Mouse (Mus musculus): ENCODE measurements around the gene Pax2. TPM values are rescaled to one million over a fixed set of nuclear protein-coding genes. Genes with fewer than 3 reads are reported as not detected.
"Not testable (repeated sequence)": the region's sequence is repeated elsewhere in the genome, so short reads cannot be mapped to it uniquely, and the experiment has no call there.

The Pax2 gene
- polyA plus RNA-seq, 1 experiment from 2014 or later = 1.00 TPM

- Histone ChIP-seq H3K9me3 (no peaks in the 10 kb centered on the region), H3K36me3 (replicated peaks) (no peaks in the 10 kb centered on the region), H3K4me3 (0 out of 2 replicates have a peak overlapping the region, but pooled peaks have one; percentile 21), H3K27me3 (replicated peaks; ENCODE audit: low read depth, poor library complexity, severe bottlenecking) (peaks cover 96% of the 10 kb centered on the region), H3K4me1 (peaks cover 48% of the 10 kb centered on the region), H3K27ac (replicated peaks) (no peak overlapping the region; the same call in 1 of the 2 replicates)
- DNase-seq (ENCODE audit: low spot score) = peak; percentile 31
- 11% methylated on average over 11 of the region's 11 CpGs for WGBS
These were observed 78.6 kb downstream of the Pax2 start for GRCm38 (mm10) chr19:44834218-44835041.

DNA sequence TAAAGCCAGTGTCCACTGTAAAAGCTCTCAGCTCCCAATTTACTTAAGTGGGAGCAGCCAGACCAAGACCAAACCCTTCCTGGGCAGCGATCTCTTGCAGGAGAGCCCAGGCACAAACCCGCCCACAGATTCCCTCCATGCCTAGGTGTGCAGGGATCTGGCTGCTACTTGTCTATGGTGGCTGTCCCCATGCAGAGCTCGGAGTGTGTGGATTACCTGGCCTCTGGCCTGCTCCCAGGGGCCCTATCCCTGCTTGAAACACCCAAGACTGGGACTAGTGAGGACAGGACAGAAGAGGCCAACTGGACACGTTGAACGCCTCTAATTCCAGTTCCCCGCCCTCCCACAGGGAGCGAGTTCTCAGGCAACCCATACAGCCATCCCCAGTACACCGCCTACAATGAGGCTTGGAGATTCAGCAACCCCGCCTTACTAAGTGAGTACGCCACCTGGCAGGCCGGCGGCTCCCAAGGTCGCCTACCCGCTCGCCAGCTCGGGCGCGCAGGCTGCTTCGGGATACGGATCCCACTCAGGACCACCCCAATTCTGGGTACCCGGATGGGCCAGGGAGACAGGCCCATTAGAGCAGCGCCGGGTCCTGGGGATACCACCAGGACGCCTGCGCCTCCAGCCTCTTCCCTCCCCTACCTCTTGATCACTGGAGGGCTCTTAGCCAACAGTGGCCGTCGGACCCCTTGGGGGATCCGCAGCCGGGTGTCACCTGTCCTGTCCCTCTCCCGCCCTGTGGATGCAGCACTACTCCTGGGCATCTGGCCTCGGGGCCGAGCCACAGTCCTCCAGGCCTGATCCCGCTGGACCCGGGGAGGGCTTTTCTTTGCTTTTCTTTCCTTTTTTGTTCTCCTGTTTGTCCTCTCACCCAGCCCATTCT is 79.4 kb downstream of the Pax2 start:
- 3% methylated on average over 34 of the region's 34 CpGs for WGBS
- DNase-seq (ENCODE audit: low spot score) = peak; percentile 43

GRCm38 (mm10) chr19:44835931-44836861 is 80.4 kb downstream of the Pax2 start:
- Histone ChIP-seq H3K27me3 (replicated peaks; ENCODE audit: low read depth, poor library complexity, severe bottlenecking) (peaks cover 90% of the 10 kb centered on the region), H3K9me3 (no peaks in the 10 kb centered on the region), H3K36me3 (replicated peaks) (no peaks in the 10 kb centered on the region), H3K27ac (replicated peaks) (peak overlapping the region; percentile 62), H3K4me1 (peaks cover 48% of the 10 kb centered on the region), H3K4me3 (peak overlapping the region; percentile 64)
- DNase-seq (ENCODE audit: low spot score) = peak; percentile 63
- under 1% methylated on average over 71 of the region's 71 CpGs for WGBS

More for the DNA sequence above, 79.4 kb downstream of the Pax2 start:
- Histone ChIP-seq H3K4me3 (peak overlapping the region; percentile 64), H3K9me3 (no peaks in the 10 kb centered on the region), H3K27ac (replicated peaks) (no peak overlapping the region), H3K27me3 (replicated peaks; ENCODE audit: low read depth, poor library complexity, severe bottlenecking) (peaks cover 98% of the 10 kb centered on the region), H3K4me1 (peaks cover 48% of the 10 kb centered on the region), H3K36me3 (replicated peaks) (no peaks in the 10 kb centered on the region)

GRCm38 (mm10) chr19:44837426-44838205 is 81.8 kb downstream of the Pax2 start:
- Histone ChIP-seq H3K27ac (replicated peaks) (no peak overlapping the region), H3K4me3 (peak overlapping the region; percentile 64; the same call in 1 of the 2 replicates), H3K27me3 (replicated peaks; ENCODE audit: low read depth, poor library complexity, severe bottlenecking) (peaks cover 76% of the 10 kb centered on the region), H3K9me3 (no peaks in the 10 kb centered on the region), H3K4me1 (peaks cover 48% of the 10 kb centered on the region), H3K36me3 (replicated peaks) (no peaks in the 10 kb centered on the region)
- DNase-seq (ENCODE audit: low spot score) = peak; percentile 50
- 2% methylated on average over 37 of the region's 37 CpGs for WGBS

- DNase-seq (ENCODE audit: low spot score) = peak; percentile 31
- H3K9me3 ChIP-seq = no peaks in the 10 kb centered on the region
- H3K4me1 ChIP-seq = peaks cover 48% of the 10 kb centered on the region
- 11% methylated on average over 9 of the region's 9 CpGs for WGBS
- no peak overlapping the region for H3K27ac ChIP-seq (replicated peaks)
- peaks cover 76% of the 10 kb centered on the region for H3K27me3 ChIP-seq (replicated peaks; ENCODE audit: low read depth, poor library complexity, severe bottlenecking)
- no peak overlapping the region for H3K4me3 ChIP-seq
- H3K36me3 ChIP-seq (replicated peaks) = no peaks in the 10 kb centered on the region
These were observed 82.5 kb downstream of the Pax2 start for GRCm38 (mm10) chr19:44838321-44838720.

DNA sequence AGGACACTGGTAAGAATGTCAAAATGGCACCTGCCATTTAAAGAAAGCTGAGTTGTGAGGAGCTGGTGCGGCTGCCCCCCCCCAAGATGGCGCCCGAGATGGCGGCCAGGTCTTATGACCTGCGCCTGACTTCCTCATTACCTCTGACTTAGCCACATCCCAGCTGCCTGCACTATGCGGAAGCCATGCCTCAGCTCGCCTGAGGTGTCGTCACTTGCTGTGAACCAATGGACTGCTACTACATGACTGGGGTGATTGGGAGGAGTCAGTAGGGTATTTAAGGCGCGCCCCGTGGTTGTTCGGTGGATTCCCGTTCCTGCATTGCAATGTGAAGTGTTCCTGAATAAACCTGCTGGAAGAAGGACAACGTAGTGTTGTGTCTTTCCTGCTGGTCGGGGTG is 86.8 kb downstream of the Pax2 start:
- 92% methylated on average over 15 of the region's 15 CpGs for WGBS
- H3K4me3 ChIP-seq; H3K4me1 ChIP-seq; H3K27ac ChIP-seq (replicated peaks); H3K9me3 ChIP-seq; H3K36me3 ChIP-seq (replicated peaks): not testable (repeated sequence)
- peaks cover 45% of the 10 kb centered on the region for H3K27me3 ChIP-seq (replicated peaks; ENCODE audit: low read depth, poor library complexity, severe bottlenecking)
- peak; percentile 7 for DNase-seq (ENCODE audit: low spot score)

DNA sequence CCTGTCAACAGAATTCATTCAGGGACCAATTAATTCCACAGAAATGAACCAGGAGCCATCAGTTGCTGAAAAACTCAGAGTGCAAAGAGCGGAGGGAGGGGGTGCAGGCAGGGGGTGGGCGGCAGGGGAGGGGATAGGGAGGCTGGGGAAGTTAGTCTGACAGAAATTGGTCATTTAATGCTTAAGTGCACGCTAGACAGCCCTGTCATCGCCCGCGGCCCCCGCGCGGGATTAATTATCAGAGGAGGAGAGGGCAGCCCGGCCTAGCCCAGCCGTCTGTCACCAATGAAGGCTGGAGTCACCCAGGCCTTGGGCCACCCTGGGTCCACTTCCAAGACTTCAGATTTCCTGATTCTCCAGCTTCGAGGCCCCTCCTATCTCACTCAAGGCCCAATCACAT is 93.6 kb downstream of the Pax2 start:
- Histone ChIP-seq H3K4me1 (peaks cover 4% of the 10 kb centered on the region), H3K27ac (replicated peaks) (no peak overlapping the region), H3K36me3 (replicated peaks) (no peaks in the 10 kb centered on the region), H3K4me3 (no peak overlapping the region), H3K27me3 (replicated peaks; ENCODE audit: low read depth, poor library complexity, severe bottlenecking) (peaks cover 12% of the 10 kb centered on the region), H3K9me3 (no peaks in the 10 kb centered on the region)
- 80% methylated on average over 12 of the region's 12 CpGs for WGBS
- no peak for DNase-seq (ENCODE audit: low spot score)

DNA sequence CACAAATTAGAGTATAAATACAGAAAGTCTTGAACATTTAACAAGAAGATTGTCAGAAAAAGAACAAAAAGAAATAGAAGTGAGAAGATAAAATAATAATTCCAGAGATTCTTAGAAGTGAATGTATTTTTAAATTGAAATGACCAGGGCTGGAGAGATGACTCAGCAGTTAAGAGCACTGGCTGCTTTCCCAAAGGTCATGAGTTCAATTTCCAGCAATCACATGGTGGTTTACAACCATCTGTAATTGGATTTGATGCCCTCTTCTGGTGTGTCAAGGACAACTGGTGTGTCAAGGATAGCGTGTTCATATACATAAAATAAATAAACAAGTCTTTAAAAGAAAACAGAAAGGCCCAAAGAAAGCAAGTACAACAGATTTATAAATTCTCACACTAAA is 102.8 kb downstream of the Pax2 start:
- Histone ChIP-seq H3K27me3 (replicated peaks; ENCODE audit: low read depth, poor library complexity, severe bottlenecking) (no peaks in the 10 kb centered on the region; the same call in 1 of the 2 replicates), H3K4me3 (no peak overlapping the region), H3K27ac (replicated peaks) (no peak overlapping the region), H3K36me3 (replicated peaks) (no peaks in the 10 kb centered on the region), H3K4me1 (no peaks in the 10 kb centered on the region), H3K9me3 (peaks cover 8% of the 10 kb centered on the region; the same call in 1 of the 2 replicates)
- no peak for DNase-seq (ENCODE audit: low spot score)
- 89% methylated on average over 1 of the region's 1 CpGs for WGBS

DNA sequence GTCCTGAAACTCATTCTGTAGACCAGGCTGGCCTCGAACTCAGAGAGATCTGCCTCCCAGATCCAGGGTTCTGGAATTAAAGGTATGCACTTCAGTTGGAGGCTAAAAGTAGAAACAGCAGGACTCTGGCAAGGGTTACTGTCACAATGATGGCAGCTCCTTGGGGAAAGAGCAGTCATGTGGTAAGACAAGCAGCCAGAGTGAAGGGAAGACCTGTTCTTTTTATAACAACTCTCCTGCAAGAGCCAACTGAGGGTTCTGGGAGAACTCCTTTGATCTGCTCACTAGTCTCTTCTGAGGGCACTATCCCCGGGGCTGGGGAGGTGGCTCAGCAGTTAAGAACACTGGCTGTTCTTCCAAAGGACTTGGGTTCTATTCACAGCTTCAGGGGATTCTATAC is 112.9 kb downstream of the Pax2 start:
- Histone ChIP-seq H3K27ac (replicated peaks) (no peak overlapping the region), H3K27me3 (replicated peaks; ENCODE audit: low read depth, poor library complexity, severe bottlenecking) (peaks cover 25% of the 10 kb centered on the region), H3K4me1 (no peaks in the 10 kb centered on the region; the same call in 1 of the 2 replicates), H3K36me3 (replicated peaks) (no peaks in the 10 kb centered on the region), H3K4me3 (no peak overlapping the region), H3K9me3 (no peaks in the 10 kb centered on the region)
- 48% methylated on average over 2 of the region's 2 CpGs for WGBS
- no peak for DNase-seq (ENCODE audit: low spot score)

GRCm38 (mm10) chr19:44874186-44874898 is 118.5 kb downstream of the Pax2 start:
- peaks cover 7% of the 10 kb centered on the region; the same call in 1 of the 2 replicates for H3K4me1 ChIP-seq
- no peak overlapping the region for H3K4me3 ChIP-seq
- no peaks in the 10 kb centered on the region for H3K9me3 ChIP-seq
- no peak for DNase-seq (ENCODE audit: low spot score)
- no peak overlapping the region for H3K27ac ChIP-seq (replicated peaks)
- H3K27me3 ChIP-seq (replicated peaks; ENCODE audit: low read depth, poor library complexity, severe bottlenecking) = peaks cover 67% of the 10 kb centered on the region
- H3K36me3 ChIP-seq (replicated peaks) = no peaks in the 10 kb centered on the region
- WGBS = 52% methylated on average over 15 of the region's 15 CpGs

DNA sequence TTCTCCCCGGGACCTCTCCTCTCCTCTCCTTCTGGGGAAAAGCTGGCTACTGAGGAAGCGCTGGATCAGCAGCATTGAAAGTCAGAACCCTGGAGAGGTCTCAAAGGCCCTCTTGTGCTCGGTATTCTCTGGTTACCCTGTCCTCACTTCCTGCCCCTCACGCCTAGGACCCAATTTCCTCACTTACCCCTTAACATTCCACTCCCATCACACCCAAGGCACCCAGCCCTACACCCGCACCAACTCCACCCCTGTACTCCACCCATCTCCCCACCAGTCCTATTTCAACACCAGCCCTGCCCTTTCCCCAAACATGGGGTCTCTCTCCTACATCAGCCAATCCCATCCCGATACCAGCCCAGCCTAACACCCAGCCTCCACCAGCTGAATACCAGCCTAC is 119.1 kb downstream of the Pax2 start:
- peaks cover 7% of the 10 kb centered on the region; the same call in 1 of the 2 replicates for H3K4me1 ChIP-seq
- no peaks in the 10 kb centered on the region for H3K36me3 ChIP-seq (replicated peaks)
- no peak overlapping the region for H3K4me3 ChIP-seq
- H3K9me3 ChIP-seq = no peaks in the 10 kb centered on the region
- DNase-seq (ENCODE audit: low spot score) = no peak
- no peak overlapping the region for H3K27ac ChIP-seq (replicated peaks)
- H3K27me3 ChIP-seq (replicated peaks; ENCODE audit: low read depth, poor library complexity, severe bottlenecking) = peaks cover 72% of the 10 kb centered on the region
- 22% methylated on average over 6 of the region's 6 CpGs for WGBS

All from embryonic facial prominence, embryonic 10.5 days (tissue).